Mouse (Mus musculus) E14TG2a.4 (cell line): ENCODE measurements around the gene Zfp821.

Source experiments
- H3K27me3 ChIP-seq: 2 replicates; pipeline ENCODE4 v1.6.1; 2014; ENCODE audit warnings: low read length, control low read depth; ENCODE audit not compliant: insufficient read depth
- H3K36me3 ChIP-seq: 2 replicates; pipeline ENCODE4 v1.6.1; 2014; ENCODE audit warnings: low read length, control low read depth; ENCODE audit not compliant: insufficient read depth
- H3K4me1 ChIP-seq: replicated peaks from 2 replicates; pipeline ENCODE4 v1.6.1; 2014; ENCODE audit warnings: low read depth, low read length, control low read depth
- H3K4me3 ChIP-seq: replicated peaks from 2 replicates; pipeline ENCODE4 v1.5.1; 2014; ENCODE audit warnings: mild to moderate bottlenecking, low read length
- H3K9me3 ChIP-seq: 2 replicates; pipeline ENCODE4 v1.6.1; 2014; ENCODE audit warnings: low read length, control low read depth
- CTCF ChIP-seq: conservative IDR thresholded peaks from 2 replicates; pipeline ENCODE4 v1.5.1; 2014; ENCODE audit warnings: low read length
- NANOG ChIP-seq: IDR thresholded peaks from 2 replicates; pipeline ENCODE4 v1.6.1; 2014; ENCODE audit warnings: borderline replicate concordance, low read length, mixed read lengths
- POU5F1 ChIP-seq: IDR thresholded peaks from 2 replicates; pipeline ENCODE4 v1.6.1; 2014; ENCODE audit warnings: low read length, borderline replicate concordance

The Zfp821 gene

GRCm38 (mm10) chr8:109704565-109705319 is 604 bp upstream of the Zfp821 start:
- peak overlapping the region; percentile 96 for H3K4me3 ChIP-seq
- TF ChIP-seq POU5F1 (no peak), NANOG (no peak), CTCF (no peak)
- peaks cover 21% of the 10 kb centered on the region for H3K36me3 ChIP-seq

GRCm38 (mm10) chr8:109706076-109706873 is 929 bp downstream of the Zfp821 start:
- no peak for TF ChIP-seq POU5F1
- TF ChIP-seq NANOG, result no peak
- no peak for TF ChIP-seq CTCF
- peak overlapping the region; percentile 96 for H3K4me3 ChIP-seq
- peaks cover 34% of the 10 kb centered on the region for H3K36me3 ChIP-seq
- peaks cover 37% of the 10 kb centered on the region for H3K27me3 ChIP-seq
- peaks cover 21% of the 10 kb centered on the region for H3K4me1 ChIP-seq
- H3K9me3 ChIP-seq, result no peaks in the 10 kb centered on the region

More at GRCm38 (mm10) chr8:109704565-109705319, 604 bp upstream of the Zfp821 start:
- peaks cover 21% of the 10 kb centered on the region for H3K4me1 ChIP-seq
- H3K9me3 ChIP-seq, result no peaks in the 10 kb centered on the region
- H3K27me3 ChIP-seq, result peaks cover 39% of the 10 kb centered on the region

- Histone ChIP-seq H3K27me3 (peaks cover 34% of the 10 kb centered on the region), H3K36me3 (peaks cover 40% of the 10 kb centered on the region), H3K4me3 (peak overlapping the region; percentile 96), H3K9me3 (no peaks in the 10 kb centered on the region), H3K4me1 (peaks cover 21% of the 10 kb centered on the region)
- TF ChIP-seq POU5F1, result no peak
- peak; percentile 89 for TF ChIP-seq CTCF
Observed at GRCm38 (mm10) chr8:109706874-109707237, 1.5 kb downstream of the Zfp821 start.

GRCm38 (mm10) chr8:109707921-109708320 is 2.6 kb downstream of the Zfp821 start:
- Histone ChIP-seq H3K36me3 (peaks cover 48% of the 10 kb centered on the region), H3K4me1 (peaks cover 21% of the 10 kb centered on the region), H3K27me3 (peaks cover 25% of the 10 kb centered on the region), H3K4me3 (no peak overlapping the region), H3K9me3 (no peaks in the 10 kb centered on the region)
- TF ChIP-seq NANOG (no peak), CTCF (no peak), POU5F1 (no peak)

- H3K9me3 ChIP-seq, result no peaks in the 10 kb centered on the region
- no peaks in the 10 kb centered on the region for H3K4me1 ChIP-seq
- no peak overlapping the region for H3K4me3 ChIP-seq
- peaks cover 73% of the 10 kb centered on the region for H3K36me3 ChIP-seq
- no peak for TF ChIP-seq POU5F1
- H3K27me3 ChIP-seq, result no peaks in the 10 kb centered on the region
Observed at GRCm38 (mm10) chr8:109712521-109712920, 7.2 kb downstream of the Zfp821 start.

- peaks cover 71% of the 10 kb centered on the region for H3K36me3 ChIP-seq
- H3K4me3 ChIP-seq, result no peak overlapping the region
- H3K9me3 ChIP-seq, result no peaks in the 10 kb centered on the region
- no peaks in the 10 kb centered on the region for H3K4me1 ChIP-seq
- TF ChIP-seq POU5F1 (no peak), NANOG (no peak), CTCF (no peak)
- H3K27me3 ChIP-seq, result no peaks in the 10 kb centered on the region
Observed at GRCm38 (mm10) chr8:109714961-109715360, 9.6 kb downstream of the Zfp821 start.

- Histone ChIP-seq H3K27me3 (no peaks in the 10 kb centered on the region), H3K4me3 (no peak overlapping the region), H3K36me3 (peaks cover 64% of the 10 kb centered on the region), H3K9me3 (no peaks in the 10 kb centered on the region), H3K4me1 (peaks cover 8% of the 10 kb centered on the region)
- no peak for TF ChIP-seq NANOG
- no peak for TF ChIP-seq POU5F1
- no peak for TF ChIP-seq CTCF
Observed at GRCm38 (mm10) chr8:109725106-109725505, 19.8 kb downstream of the Zfp821 start.

GRCm38 (mm10) chr8:109731012-109731411 is 25.7 kb downstream of the Zfp821 start:
- Histone ChIP-seq H3K36me3 (peaks cover 33% of the 10 kb centered on the region), H3K4me1 (peaks cover 18% of the 10 kb centered on the region), H3K9me3 (no peaks in the 10 kb centered on the region), H3K27me3 (no peaks in the 10 kb centered on the region), H3K4me3 (no peak overlapping the region)
- TF ChIP-seq NANOG, result no peak
- TF ChIP-seq CTCF, result no peak
- TF ChIP-seq POU5F1, result no peak

- H3K9me3 ChIP-seq, result peaks cover 14% of the 10 kb centered on the region
- TF ChIP-seq CTCF, result no peak
- TF ChIP-seq POU5F1, result no peak
- TF ChIP-seq NANOG, result no peak
- peaks cover 28% of the 10 kb centered on the region for H3K36me3 ChIP-seq
- H3K4me1 ChIP-seq, result peaks cover 28% of the 10 kb centered on the region
- no peak overlapping the region for H3K4me3 ChIP-seq
- no peaks in the 10 kb centered on the region for H3K27me3 ChIP-seq
Observed at GRCm38 (mm10) chr8:109734018-109734417, 28.7 kb downstream of the Zfp821 start.
